Mouse (Mus musculus) forebrain, embryonic 11.5 days (tissue): ENCODE data around the gene Il22ra2. TPM values are rescaled to one million over a fixed set of nuclear protein-coding genes. Genes with fewer than 3 reads are reported as not detected.

Source experiments
- ATAC-seq: fragments of 200-750 bp; cut with Nextera tagmentation; replicated peaks from 2 replicates; pipeline ENCODE4 v1.8.0; 2017; ENCODE audit warnings: moderate TSS enrichment; ENCODE audit not compliant: low FRiP score
- DNase-seq: peaks from one replicate; pipeline ENCODE4 v3.0.0-alpha.2; 2017; ENCODE audit warnings: low spot score
- H3K27ac ChIP-seq: fragments of 300-500 bp; sonication (generic); 2 replicates; pipeline ENCODE4 v1.5.1; 2014; ENCODE audit warnings: low read depth, low read length
- H3K27me3 ChIP-seq: fragments of 300-500 bp; sonication (generic); 2 replicates; pipeline ENCODE4 v1.6.1; 2014; ENCODE audit warnings: mild to moderate bottlenecking, low read length, mixed read lengths; ENCODE audit not compliant: control insufficient read depth, insufficient read depth
- H3K36me3 ChIP-seq: fragments of 300-500 bp; sonication (generic); 2 replicates; pipeline ENCODE4 v1.6.1; 2014; ENCODE audit warnings: mild to moderate bottlenecking, low read length, moderate library complexity, mixed read lengths; ENCODE audit not compliant: control insufficient read depth, insufficient read depth
- H3K4me1 ChIP-seq: fragments of 300-500 bp; sonication (generic); replicated peaks from 2 replicates; pipeline ENCODE4 v1.6.1; 2014; ENCODE audit warnings: low read length, mixed read lengths; ENCODE audit not compliant: control insufficient read depth, insufficient read depth
- H3K4me2 ChIP-seq: fragments of 300-500 bp; sonication (generic); 2 replicates; pipeline ENCODE4 v1.6.1; 2014; ENCODE audit warnings: low read depth, mild to moderate bottlenecking, low read length, moderate library complexity, mixed read lengths; ENCODE audit not compliant: severe bottlenecking
- H3K4me3 ChIP-seq: fragments of 300-500 bp; sonication (generic); 2 replicates; pipeline ENCODE4 v1.5.1; 2014; ENCODE audit warnings: low read depth, low read length
- H3K9ac ChIP-seq: fragments of 300-500 bp; sonication (generic); 2 replicates; pipeline ENCODE4 v1.6.1; 2014; ENCODE audit warnings: low read length
- H3K9me3 ChIP-seq: fragments of 300-500 bp; sonication (generic); 2 replicates; pipeline ENCODE4 v1.6.1; 2016; ENCODE audit warnings: low read length, mixed read lengths; ENCODE audit not compliant: control insufficient read depth
- WGBS: fragments of 180-500 bp; shearing (Covaris S2); extraction: QIAGEN DNeasy Blood & Tissue Kit; methylation state at CpG from one replicate; pipeline ENCODE4 v1.1.7; 2014; 5-methylcytosine and 5-hydroxymethylcytosine counted together
- polyA plus RNA-seq: library from polyadenylated mRNA; unstranded; fragments of >200 nt; fragmentation: Nextera tagmentation; extraction: Ambion mirVana; gene quantifications from 2 replicates; pipeline ENCODE4 v1.2.1, GENCODE M21; 2014

Gene Il22ra2
- polyA plus RNA-seq, 1 experiment from 2014 or later = not detected

GRCm38 (mm10) chr10:19584846-19585245 lies 37.0 kb upstream of the Il22ra2 start:
- DNase-seq = no peak
- no peak overlapping the region for H3K4me3 ChIP-seq
- 84% methylated on average over 1 of the region's 1 CpGs for whole genome bisulfite sequencing
- H3K9me3 ChIP-seq = no peaks in the 10 kb centered on the region
- no peaks in the 10 kb centered on the region for H3K4me1 ChIP-seq
- no peak for ATAC-seq
- H3K9ac ChIP-seq = no peak overlapping the region
- no peak overlapping the region for H3K4me2 ChIP-seq
- H3K27me3 ChIP-seq = no peaks in the 10 kb centered on the region
- no peak overlapping the region for H3K27ac ChIP-seq
- no peaks in the 10 kb centered on the region for H3K36me3 ChIP-seq

GRCm38 (mm10) chr10:19585860-19586259 lies 35.9 kb upstream of the Il22ra2 start:
- Histone ChIP-seq H3K4me2 (no peak overlapping the region), H3K36me3 (no peaks in the 10 kb centered on the region), H3K4me3 (no peak overlapping the region), H3K27ac (no peak overlapping the region), H3K27me3 (no peaks in the 10 kb centered on the region), H3K9me3 (no peaks in the 10 kb centered on the region), H3K4me1 (no peaks in the 10 kb centered on the region), H3K9ac (no peak overlapping the region)
- ATAC-seq (no peak), DNase-seq (no peak)
- WGBS = 93% methylated on average over 5 of the region's 5 CpGs

GRCm38 (mm10) chr10:19587281-19587680 lies 34.5 kb upstream of the Il22ra2 start:
- no peak for ATAC-seq
- H3K36me3 ChIP-seq = no peaks in the 10 kb centered on the region
- H3K4me3 ChIP-seq = no peak overlapping the region
- no peaks in the 10 kb centered on the region for H3K27me3 ChIP-seq
- H3K27ac ChIP-seq = no peak overlapping the region
- 81% methylated on average over 3 of the region's 3 CpGs for WGBS
- no peaks in the 10 kb centered on the region for H3K4me1 ChIP-seq
- no peaks in the 10 kb centered on the region for H3K9me3 ChIP-seq
- no peak overlapping the region for H3K4me2 ChIP-seq
- H3K9ac ChIP-seq = no peak overlapping the region
- no peak for DNase-seq

- ATAC-seq (no peak), DNase-seq (no peak)
- Histone ChIP-seq H3K9ac (no peak overlapping the region), H3K9me3 (no peaks in the 10 kb centered on the region), H3K4me1 (no peaks in the 10 kb centered on the region), H3K36me3 (no peaks in the 10 kb centered on the region), H3K4me2 (no peak overlapping the region), H3K4me3 (no peak overlapping the region), H3K27ac (no peak overlapping the region), H3K27me3 (no peaks in the 10 kb centered on the region)
- WGBS = 90% methylated on average over 12 of the region's 12 CpGs
Observed at GRCm38 (mm10) chr10:19589626-19590025, 32.2 kb upstream of the Il22ra2 start.

GRCm38 (mm10) chr10:19591286-19591640 lies 30.5 kb upstream of the Il22ra2 start:
- H3K9ac ChIP-seq = no peak overlapping the region
- 36% methylated on average over 6 of the region's 6 CpGs for WGBS
- no peaks in the 10 kb centered on the region for H3K27me3 ChIP-seq
- H3K27ac ChIP-seq = no peak overlapping the region
- H3K4me3 ChIP-seq = peak overlapping the region; percentile 55
- H3K9me3 ChIP-seq = no peaks in the 10 kb centered on the region
- DNase-seq (no peak), ATAC-seq (no peak)
- peak overlapping the region; percentile 50; the same call in 1 of the 2 replicates for H3K4me2 ChIP-seq
- no peaks in the 10 kb centered on the region for H3K4me1 ChIP-seq
- H3K36me3 ChIP-seq = no peaks in the 10 kb centered on the region

GRCm38 (mm10) chr10:19591641-19592441 lies 30.0 kb upstream of the Il22ra2 start, which contains the start of gene Ifngr1:
TSS of gene Ifngr1 (plus strand) at chr10:19591949.
- no peak within 1 kb of the TSS for H3K27ac ChIP-seq
- DNase-seq (peak; percentile 96), ATAC-seq (peak; percentile 99)
- peak within 1 kb of the TSS; percentile 50 for H3K4me2 ChIP-seq
- no peaks in the 10 kb centered on the region for H3K4me1 ChIP-seq
- H3K9ac ChIP-seq = peak within 1 kb of the TSS; percentile 76
- H3K9me3 ChIP-seq = no peaks in the 10 kb centered on the region
- WGBS = under 1% methylated on average over 52 of the region's 52 CpGs
- no peaks in the 10 kb centered on the region for H3K36me3 ChIP-seq
- no peaks in the 10 kb centered on the region for H3K27me3 ChIP-seq
- peak within 1 kb of the TSS; percentile 55 for H3K4me3 ChIP-seq

GRCm38 (mm10) chr10:19592556-19592955 lies 29.2 kb upstream of the Il22ra2 start:
- Histone ChIP-seq H3K4me3 (peak overlapping the region; percentile 55), H3K27me3 (no peaks in the 10 kb centered on the region), H3K4me1 (no peaks in the 10 kb centered on the region), H3K9ac (peak overlapping the region; percentile 76), H3K36me3 (no peaks in the 10 kb centered on the region), H3K27ac (no peak overlapping the region), H3K9me3 (no peaks in the 10 kb centered on the region), H3K4me2 (peak overlapping the region; percentile 50)
- DNase-seq (no peak), ATAC-seq (no peak)
- WGBS = 15% methylated on average over 3 of the region's 3 CpGs

GRCm38 (mm10) chr10:19593296-19593695 lies 28.5 kb upstream of the Il22ra2 start:
- WGBS = 88% methylated on average over 3 of the region's 3 CpGs
- no peaks in the 10 kb centered on the region for H3K4me1 ChIP-seq
- no peak for ATAC-seq
- H3K36me3 ChIP-seq = no peaks in the 10 kb centered on the region
- no peak for DNase-seq
- no peaks in the 10 kb centered on the region for H3K27me3 ChIP-seq
- no peak overlapping the region for H3K9ac ChIP-seq
- H3K4me2 ChIP-seq = no peak overlapping the region
- no peak overlapping the region for H3K27ac ChIP-seq
- no peak overlapping the region for H3K4me3 ChIP-seq
- no peaks in the 10 kb centered on the region for H3K9me3 ChIP-seq
